Mouse (Mus musculus): ENCODE data around the gene Lars2. TPM values are rescaled to one million over a fixed set of nuclear protein-coding genes. Genes with fewer than 3 reads are reported as not detected.

The Lars2 gene
- total and polyA plus RNA-seq, 3 experiments: 634 to 10,095 (median 684) TPM

GRCm38 (mm10) chr9:123478586-123479195, 112.0 kb downstream of the Lars2 start, which contains the start of gene Limd1 (continued):
- no peak for TF ChIP-seq CHD2 (IDR thresholded peaks at IDR 0.05; ENCODE audit: low read length)
- TF ChIP-seq MYC (IDR thresholded peaks at IDR 0.05; ENCODE audit: low read depth, low read length): peak; percentile 60; the same call in 1 of the 2 replicates
- no peak for TF ChIP-seq USF2 (IDR thresholded peaks at IDR 0.05; ENCODE audit: borderline replicate concordance in 1 of 2, insufficient read depth in 1 of 2, low read depth in 1 of 2, low read length in 2 of 2)
- TF ChIP-seq MEF2A (IDR thresholded peaks at IDR 0.05; ENCODE audit: extremely low read depth, insufficient replicate concordance, low read depth, low read length, poor library complexity, severe bottlenecking): no peak
- TF ChIP-seq ETS1 (IDR thresholded peaks at IDR 0.05; ENCODE audit: low read depth, low read length): no peak
- TF ChIP-seq MAFK (IDR thresholded peaks at IDR 0.05; ENCODE audit: borderline replicate concordance, low read depth, low read length): no peak

GRCm38 (mm10) chr9:123479196-123479669, 112.5 kb downstream of the Lars2 start:
- Histone ChIP-seq H3K79me2 (ENCODE audit: control insufficient read depth, insufficient read depth, low read length, poor library complexity) (peaks cover 54% of the 10 kb centered on the region), H3K9me3 (replicated peaks; ENCODE audit: insufficient read depth, low read length) (no peaks in the 10 kb centered on the region), H3K36me3 (ENCODE audit: control insufficient read depth in 1 of 2, insufficient read depth in 2 of 2, low read length in 2 of 2) (peaks cover 0 to 37% of the 10 kb centered on the region in 2 experiments; a peak in 2 of 4 replicates), H3K4me1 (ENCODE audit: control insufficient read depth in 1 of 2, insufficient read depth in 2 of 2, low read length in 2 of 2) (peaks cover 11 to 38% of the 10 kb centered on the region in 2 experiments), H3K9ac (ENCODE audit: control insufficient read depth, low read depth, low read length, poor library complexity, severe bottlenecking) (peak overlapping the region; percentile 99), H3K27ac (ENCODE audit: control insufficient read depth, low read depth, low read length) (peak overlapping the region; percentile 66), H3K27me3 (ENCODE audit: control insufficient read depth in 1 of 2, insufficient read depth in 2 of 2, low read length in 2 of 2) (no peaks in the 10 kb centered on the region), H3K4me3 (ENCODE audit: control insufficient read depth in 1 of 2, insufficient read depth in 1 of 2, low read depth in 2 of 2, low read length in 2 of 2) (peak overlapping the region; percentile 74 to 92)
- TF ChIP-seq KAT2A (conservative IDR thresholded peaks at IDR 0.05; ENCODE audit: low read depth, low read length) (no peak), NELFE (IDR thresholded peaks at IDR 0.05; ENCODE audit: low read depth, low read length) (0 out of 2 replicates have a peak, but pooled peaks have one; percentile 1), NRF1 (IDR thresholded peaks at IDR 0.05; ENCODE audit: insufficient read depth, low read depth, low read length, poor library complexity, severe bottlenecking) (peak; percentile 24; the same call in 1 of the 2 replicates), ELF1 (IDR thresholded peaks at IDR 0.05; ENCODE audit: low read depth, low read length) (0 out of 2 replicates have a peak, but pooled peaks have one; percentile 1)
- peak; percentile 59 for DNase-seq (ENCODE audit: low read depth, low spot score)

- TF ChIP-seq ZKSCAN1 (IDR thresholded peaks at IDR 0.05; ENCODE audit: low read depth, low read length) (no peak), MEF2A (IDR thresholded peaks at IDR 0.05; ENCODE audit: extremely low read depth, insufficient replicate concordance, low read depth, low read length, poor library complexity, severe bottlenecking) (no peak), ELF1 (IDR thresholded peaks at IDR 0.05; ENCODE audit: low read depth, low read length) (no peak), POLR2A (IDR thresholded peaks at IDR 0.05; ENCODE audit: control insufficient read depth in 1 of 2, insufficient read depth in 1 of 2, low read depth in 1 of 2, low read length in 2 of 2, poor library complexity in 1 of 2) (no peak), SIN3A (IDR thresholded peaks at IDR 0.05; ENCODE audit: low read length) (no peak), MAX (IDR thresholded peaks at IDR 0.05; ENCODE audit: low read length) (no peak), MXI1 (IDR thresholded peaks at IDR 0.05; ENCODE audit: low read depth, low read length) (no peak), CHD1 (IDR thresholded peaks at IDR 0.05; ENCODE audit: low read depth, low read length) (no peak), BHLHE40 (IDR thresholded peaks at IDR 0.05; ENCODE audit: borderline replicate concordance, low read depth, low read length) (no peak), POLR2AphosphoS5 (IDR thresholded peaks at IDR 0.05; ENCODE audit: borderline replicate concordance, low read depth, low read length) (no peak), MAFK (IDR thresholded peaks at IDR 0.05; ENCODE audit: borderline replicate concordance, low read depth, low read length) (no peak), USF2 (IDR thresholded peaks at IDR 0.05; ENCODE audit: borderline replicate concordance in 1 of 2, insufficient read depth in 1 of 2, low read depth in 1 of 2, low read length in 2 of 2) (no peak), ZC3H11A (IDR thresholded peaks at IDR 0.05; ENCODE audit: low read depth, low read length) (no peak), EP300 (IDR thresholded peaks at IDR 0.05; ENCODE audit: low read depth in 1 of 2, low read length in 2 of 2) (no peak), POLR2AphosphoS2 (IDR thresholded peaks at IDR 0.05; ENCODE audit: low read length) (no peak)
- Histone ChIP-seq H3K4me3 (ENCODE audit: control insufficient read depth in 1 of 2, insufficient read depth in 1 of 2, low read depth in 2 of 2, low read length in 2 of 2) (peak overlapping the region; percentile 74 to 92), H3K27me3 (ENCODE audit: control insufficient read depth in 1 of 2, insufficient read depth in 2 of 2, low read length in 2 of 2) (no peaks in the 10 kb centered on the region), H3K9ac (ENCODE audit: control insufficient read depth, low read depth, low read length, poor library complexity, severe bottlenecking) (peak overlapping the region; percentile 99), H3K4me1 (ENCODE audit: control insufficient read depth in 1 of 2, insufficient read depth in 2 of 2, low read length in 2 of 2) (peaks cover 11 to 38% of the 10 kb centered on the region in 2 experiments), H3K79me2 (ENCODE audit: control insufficient read depth, insufficient read depth, low read length, poor library complexity) (peaks cover 61% of the 10 kb centered on the region), H3K27ac (ENCODE audit: control insufficient read depth, low read depth, low read length) (no peak overlapping the region), H3K9me3 (replicated peaks; ENCODE audit: insufficient read depth, low read length) (no peaks in the 10 kb centered on the region), H3K36me3 (ENCODE audit: control insufficient read depth in 1 of 2, insufficient read depth in 2 of 2, low read length in 2 of 2) (peaks cover 0 to 37% of the 10 kb centered on the region in 2 experiments; a peak in 2 of 4 replicates)
- no peak for DNase-seq (ENCODE audit: low read depth, low spot score)
Observed at GRCm38 (mm10) chr9:123479876-123480252, 113.1 kb downstream of the Lars2 start.
